Mouse (Mus musculus): ENCODE results near the gene Bicdl2. TPM values are rescaled to one million over a fixed set of nuclear protein-coding genes. Genes with fewer than 3 reads are reported as not detected.

The Bicdl2 gene
- 0.10 and 0.14 TPM in 2 replicates for polyA plus RNA-seq (2015; fragmentation: Nextera tagmentation; extraction: Ambion mirVana)

- Histone ChIP-seq H3K4me1 (replicated peaks) (peaks cover 11% of the 10 kb centered on the region), H3K4me3 (replicated peaks) (peak within 1 kb of the TSS; percentile 23; the same call in 1 of the 2 replicates), H3K36me3 (no peaks in the 10 kb centered on the region), H3K4me2 (peak within 1 kb of the TSS; percentile 37), H3K9me3 (replicated peaks) (no peaks in the 10 kb centered on the region), H3K27ac (no peak within 1 kb of the TSS), H3K9ac (no peak within 1 kb of the TSS), H3K27me3 (peaks cover 52% of the 10 kb centered on the region)
- 7% methylated on average over 27 of the region's 27 CpGs for WGBS (ENCODE audit: insufficient replicate concordance)
- ATAC-seq (ENCODE audit: low read depth), result no peak
- no peak for DNase-seq
Observed at GRCm38 (mm10) chr17:23660117-23660875, at the start of gene Bicdl2. Gene Bicdl2, plus strand, starts transcription at chr17:23660506.

- H3K4me3 ChIP-seq (replicated peaks), result no peak overlapping the region
- 0 out of 2 replicates have a peak, but pooled peaks cover 11% of the 10 kb centered on the region for H3K27me3 ChIP-seq
- H3K9ac ChIP-seq, result no peak overlapping the region
- H3K36me3 ChIP-seq, result no peaks in the 10 kb centered on the region
- no peak overlapping the region for H3K4me2 ChIP-seq
- ATAC-seq (ENCODE audit: low read depth), result no peak
- DNase-seq, result no peak
- whole genome bisulfite sequencing (ENCODE audit: insufficient replicate concordance), result 21% methylated on average over 9 of the region's 9 CpGs
- H3K9me3 ChIP-seq (replicated peaks), result no peaks in the 10 kb centered on the region
- no peak overlapping the region for H3K27ac ChIP-seq
- no peaks in the 10 kb centered on the region for H3K4me1 ChIP-seq (replicated peaks)
Observed at GRCm38 (mm10) chr17:23617087-23617486, 43.2 kb upstream of the Bicdl2 start.

- Histone ChIP-seq H3K27ac (no peak overlapping the region), H3K4me1 (replicated peaks) (no peaks in the 10 kb centered on the region), H3K4me2 (no peak overlapping the region), H3K4me3 (replicated peaks) (no peak overlapping the region), H3K9ac (no peak overlapping the region), H3K9me3 (replicated peaks) (no peaks in the 10 kb centered on the region), H3K27me3 (0 out of 2 replicates have a peak, but pooled peaks cover 11% of the 10 kb centered on the region), H3K36me3 (no peaks in the 10 kb centered on the region)
- ATAC-seq (ENCODE audit: low read depth) (no peak), DNase-seq (no peak)
- 49% methylated on average over 7 of the region's 7 CpGs for WGBS (ENCODE audit: insufficient replicate concordance)
Observed at GRCm38 (mm10) chr17:23620351-23620750, 40.0 kb upstream of the Bicdl2 start.

GRCm38 (mm10) chr17:23627813-23628212 is 32.5 kb upstream of the Bicdl2 start:
- no peak overlapping the region for H3K9ac ChIP-seq
- 42% methylated on average over 7 of the region's 7 CpGs for WGBS (ENCODE audit: insufficient replicate concordance)
- no peak overlapping the region for H3K4me3 ChIP-seq (replicated peaks)
- no peak for DNase-seq
- ATAC-seq (ENCODE audit: low read depth), result no peak
- H3K4me1 ChIP-seq (replicated peaks), result peaks cover 3% of the 10 kb centered on the region; the same call in 1 of the 2 replicates
- H3K27me3 ChIP-seq, result no peaks in the 10 kb centered on the region
- H3K27ac ChIP-seq, result no peak overlapping the region
- no peaks in the 10 kb centered on the region for H3K36me3 ChIP-seq
- no peak overlapping the region for H3K4me2 ChIP-seq
- H3K9me3 ChIP-seq (replicated peaks), result no peaks in the 10 kb centered on the region

- H3K27me3 ChIP-seq, result no peaks in the 10 kb centered on the region
- no peaks in the 10 kb centered on the region for H3K9me3 ChIP-seq (replicated peaks)
- DNase-seq (peak; percentile 55), ATAC-seq (ENCODE audit: low read depth) (peak; percentile 68)
- peak overlapping the region; percentile 17; the same call in 1 of the 2 replicates for H3K4me2 ChIP-seq
- no peak overlapping the region for H3K9ac ChIP-seq
- peaks cover 3% of the 10 kb centered on the region; the same call in 1 of the 2 replicates for H3K4me1 ChIP-seq (replicated peaks)
- H3K27ac ChIP-seq, result no peak overlapping the region
- no peaks in the 10 kb centered on the region for H3K36me3 ChIP-seq
- no peak overlapping the region for H3K4me3 ChIP-seq (replicated peaks)
- 12% methylated on average over 22 of the region's 22 CpGs for WGBS (ENCODE audit: insufficient replicate concordance)
Observed at GRCm38 (mm10) chr17:23630195-23631020, 29.9 kb upstream of the Bicdl2 start.

- H3K4me3 ChIP-seq (replicated peaks), result no peak overlapping the region
- no peak for ATAC-seq (ENCODE audit: low read depth)
- no peak overlapping the region for H3K27ac ChIP-seq
- no peak overlapping the region for H3K4me2 ChIP-seq
- peaks cover 3% of the 10 kb centered on the region; the same call in 1 of the 2 replicates for H3K4me1 ChIP-seq (replicated peaks)
- H3K27me3 ChIP-seq, result no peaks in the 10 kb centered on the region
- H3K36me3 ChIP-seq, result no peaks in the 10 kb centered on the region
- H3K9ac ChIP-seq, result no peak overlapping the region
- WGBS (ENCODE audit: insufficient replicate concordance), result 54% methylated on average over 8 of the region's 8 CpGs
- no peak for DNase-seq
- H3K9me3 ChIP-seq (replicated peaks), result no peaks in the 10 kb centered on the region
Observed at GRCm38 (mm10) chr17:23631241-23631640, 29.1 kb upstream of the Bicdl2 start.

GRCm38 (mm10) chr17:23644613-23645495 is 15.5 kb upstream of the Bicdl2 start, which contains the start of gene Mmp25:
Gene Mmp25, minus strand, starts transcription at chr17:23645277.
- 1% methylated on average over 58 of the region's 58 CpGs for WGBS (ENCODE audit: insufficient replicate concordance)
- DNase-seq (no peak), ATAC-seq (ENCODE audit: low read depth) (no peak)

GRCm38 (mm10) chr17:23645894-23646293 is 14.4 kb upstream of the Bicdl2 start:
- DNase-seq, result no peak
- peaks cover 3% of the 10 kb centered on the region; the same call in 1 of the 2 replicates for H3K4me1 ChIP-seq (replicated peaks)
- peaks cover 48% of the 10 kb centered on the region for H3K27me3 ChIP-seq
- no peak overlapping the region for H3K27ac ChIP-seq
- no peak overlapping the region for H3K4me2 ChIP-seq
- H3K9ac ChIP-seq, result no peak overlapping the region
- WGBS (ENCODE audit: insufficient replicate concordance), result 45% methylated on average over 10 of the region's 10 CpGs
- no peaks in the 10 kb centered on the region for H3K36me3 ChIP-seq
- ATAC-seq (ENCODE audit: low read depth), result no peak
- H3K4me3 ChIP-seq (replicated peaks), result no peak overlapping the region
- no peaks in the 10 kb centered on the region for H3K9me3 ChIP-seq (replicated peaks)

More at GRCm38 (mm10) chr17:23644613-23645495, 15.5 kb upstream of the Bicdl2 start, which contains the start of gene Mmp25:
- Histone ChIP-seq H3K9ac (0 out of 2 replicates have a peak within 1 kb of the TSS, but pooled peaks have one; percentile 17), H3K36me3 (no peaks in the 10 kb centered on the region), H3K4me3 (replicated peaks) (peak within 1 kb of the TSS; percentile 36), H3K27me3 (peaks cover 48% of the 10 kb centered on the region), H3K4me1 (replicated peaks) (peaks cover 3% of the 10 kb centered on the region; the same call in 1 of the 2 replicates), H3K4me2 (peak within 1 kb of the TSS; percentile 61), H3K9me3 (replicated peaks) (no peaks in the 10 kb centered on the region), H3K27ac (no peak within 1 kb of the TSS)

GRCm38 (mm10) chr17:23651363-23651762 is 8.9 kb upstream of the Bicdl2 start:
- no peaks in the 10 kb centered on the region for H3K36me3 ChIP-seq
- no peak overlapping the region for H3K9ac ChIP-seq
- no peak overlapping the region for H3K4me2 ChIP-seq
- no peak for ATAC-seq (ENCODE audit: low read depth)
- H3K27me3 ChIP-seq, result peaks cover 15% of the 10 kb centered on the region
- 49% methylated on average over 6 of the region's 6 CpGs for WGBS (ENCODE audit: insufficient replicate concordance)
- H3K4me3 ChIP-seq (replicated peaks), result no peak overlapping the region
- no peaks in the 10 kb centered on the region for H3K4me1 ChIP-seq (replicated peaks)
- H3K27ac ChIP-seq, result no peak overlapping the region
- no peak for DNase-seq
- no peaks in the 10 kb centered on the region for H3K9me3 ChIP-seq (replicated peaks)

GRCm38 (mm10) chr17:23653324-23653723 is 7.0 kb upstream of the Bicdl2 start:
- Histone ChIP-seq H3K27me3 (peaks cover 9% of the 10 kb centered on the region; the same call in 1 of the 2 replicates), H3K9ac (no peak overlapping the region), H3K9me3 (replicated peaks) (no peaks in the 10 kb centered on the region), H3K36me3 (no peaks in the 10 kb centered on the region), H3K4me1 (replicated peaks) (no peaks in the 10 kb centered on the region), H3K27ac (no peak overlapping the region), H3K4me2 (no peak overlapping the region), H3K4me3 (replicated peaks) (no peak overlapping the region)
- DNase-seq, result no peak
- no peak for ATAC-seq (ENCODE audit: low read depth)
- 49% methylated on average over 2 of the region's 2 CpGs for WGBS (ENCODE audit: insufficient replicate concordance)

Measured in liver, embryonic 13.5 days (tissue).